Mouse (Mus musculus): ENCODE measurements around the gene Gm20388. TPM values are rescaled to one million over a fixed set of nuclear protein-coding genes. Genes with fewer than 3 reads are reported as not detected.
A peak's percentile ranks its signal among the peaks of the same experiment; 100 is the strongest.

Gene Gm20388
- total RNA-seq, 1 experiment = 27.0 TPM

DNA sequence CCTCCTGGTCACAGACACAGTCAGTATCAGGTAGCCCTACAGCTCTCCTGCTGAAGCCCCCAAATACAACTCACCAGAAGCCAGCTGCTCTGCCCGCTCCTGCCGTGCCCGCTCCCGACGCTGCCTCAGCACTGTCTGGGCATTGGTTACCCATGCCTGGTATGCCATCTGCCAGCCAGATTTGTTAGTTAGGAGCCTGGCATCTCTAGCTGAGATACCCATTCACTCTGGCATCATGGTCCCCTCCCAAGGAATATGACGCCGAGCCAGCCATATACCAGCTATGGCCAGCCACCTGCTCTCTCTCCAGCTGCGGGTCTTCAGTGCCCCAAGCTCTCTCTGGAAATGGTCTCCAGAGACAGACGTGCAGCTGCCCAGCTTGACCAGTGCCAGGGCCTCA lies 2577.7 kb downstream of the Gm20388 start:
- in situ Hi-C loops (cut with MboI; ENCODE audit: low sequenced_read_pairs in 2 of 2, unreplicated experiment in 2 of 2) = no loop called here

DNA sequence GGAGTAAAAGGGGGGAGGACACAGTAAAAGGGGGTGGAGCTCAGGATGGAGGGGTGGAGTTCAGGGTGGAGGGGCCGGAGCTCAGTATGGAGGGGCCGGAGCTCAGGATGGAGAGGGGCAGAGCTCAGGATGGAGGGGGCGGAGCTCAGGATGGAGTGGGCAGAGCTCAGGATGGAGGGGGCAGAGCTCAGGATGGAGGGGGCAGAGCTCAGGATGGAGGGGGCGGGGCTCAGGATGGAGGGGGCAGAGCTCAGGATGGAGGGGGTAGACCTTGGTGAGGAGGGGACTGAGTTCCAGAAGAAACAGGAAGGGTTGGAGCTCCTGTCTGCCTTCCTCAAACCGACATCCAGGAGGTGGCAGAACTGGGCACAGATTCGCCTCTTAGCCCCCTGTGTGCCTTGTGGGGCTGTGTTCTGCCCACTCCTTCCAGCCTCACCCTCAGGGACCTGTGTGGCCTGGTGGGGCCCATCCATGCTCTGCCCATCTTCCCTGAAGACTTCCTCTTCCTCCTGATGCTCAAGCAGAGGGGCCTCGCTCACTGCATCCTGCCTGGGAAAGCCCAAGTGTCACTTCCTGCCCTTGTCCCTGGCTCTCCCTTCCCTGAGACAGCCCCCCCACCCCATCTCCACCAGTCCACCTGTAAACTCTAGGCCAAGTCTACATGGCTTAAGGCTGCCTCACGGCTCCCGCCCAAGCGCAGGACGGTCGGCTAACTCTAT lies 2586.5 kb downstream of the Gm20388 start:
- Histone ChIP-seq H3K36me3 (ENCODE audit: control insufficient read depth, insufficient read depth, low read length, poor library complexity, severe bottlenecking) (peaks cover 76% of the 10 kb centered on the region), H3K4me1 (ENCODE audit: control insufficient read depth in 2 of 2, insufficient read depth in 2 of 2, low read length in 2 of 2, poor library complexity in 1 of 2) (peaks cover 2 to 8% of the 10 kb centered on the region in 2 experiments; a peak in 1 of 4 replicates), H3K9ac (ENCODE audit: insufficient read depth, low read depth, low read length, poor library complexity, severe bottlenecking) (no peak overlapping the region), H3K4me3 (ENCODE audit: insufficient read depth in 1 of 2, low read depth in 1 of 2, low read length in 2 of 2, poor library complexity in 1 of 2, severe bottlenecking in 1 of 2) (peak overlapping the region; percentile 1 to 31; a peak in 2 of 4 replicates), H3K9me3 (ENCODE audit: control insufficient read depth, insufficient read depth, low read depth, low read length) (no peaks in the 10 kb centered on the region), H3K27ac (ENCODE audit: insufficient read depth, low read depth, low read length, poor library complexity, severe bottlenecking) (no peak overlapping the region)
- in situ Hi-C loops (cut with MboI; ENCODE audit: low sequenced_read_pairs in 2 of 2, unreplicated experiment in 2 of 2) = no loop called here
- TF ChIP-seq ZC3H11A (IDR thresholded peaks at IDR 0.05; ENCODE audit: borderline replicate concordance, low read depth, low read length) = no peak
- TF ChIP-seq ZNF384 (IDR thresholded peaks at IDR 0.05; ENCODE audit: low read depth, low read length) = no peak
- TF ChIP-seq HCFC1 (IDR thresholded peaks at IDR 0.05; ENCODE audit: borderline replicate concordance, insufficient read depth, low read length) = no peak
- TF ChIP-seq MAFK (IDR thresholded peaks at IDR 0.05; ENCODE audit: insufficient read depth, low read depth, low read length) = no peak
- no peak for TF ChIP-seq CHD2 (IDR thresholded peaks at IDR 0.05; ENCODE audit: low read depth, low read length)
- DNase-seq (ENCODE audit: low read depth, low spot score) = no peak

More for the DNA sequence above, 2577.7 kb downstream of the Gm20388 start:
- TF ChIP-seq HCFC1 (IDR thresholded peaks at IDR 0.05; ENCODE audit: borderline replicate concordance, insufficient read depth, low read length) (no peak), ZNF384 (IDR thresholded peaks at IDR 0.05; ENCODE audit: low read depth, low read length) (no peak), ZC3H11A (IDR thresholded peaks at IDR 0.05; ENCODE audit: borderline replicate concordance, low read depth, low read length) (no peak), MAFK (IDR thresholded peaks at IDR 0.05; ENCODE audit: insufficient read depth, low read depth, low read length) (no peak), CHD2 (IDR thresholded peaks at IDR 0.05; ENCODE audit: low read depth, low read length) (no peak)
- Histone ChIP-seq H3K9ac (ENCODE audit: insufficient read depth, low read depth, low read length, poor library complexity, severe bottlenecking) (no peak overlapping the region), H3K9me3 (ENCODE audit: control insufficient read depth, insufficient read depth, low read depth, low read length) (no peaks in the 10 kb centered on the region), H3K4me3 (ENCODE audit: insufficient read depth in 1 of 2, low read depth in 1 of 2, low read length in 2 of 2, poor library complexity in 1 of 2, severe bottlenecking in 1 of 2) (no peak overlapping the region), H3K27ac (ENCODE audit: insufficient read depth, low read depth, low read length, poor library complexity, severe bottlenecking) (no peak overlapping the region), H3K36me3 (ENCODE audit: control insufficient read depth, insufficient read depth, low read length, poor library complexity, severe bottlenecking) (peaks cover 90% of the 10 kb centered on the region), H3K4me1 (ENCODE audit: control insufficient read depth in 2 of 2, insufficient read depth in 2 of 2, low read length in 2 of 2, poor library complexity in 1 of 2) (peaks cover 0 to 2% of the 10 kb centered on the region in 2 experiments; a peak in 1 of 4 replicates)
- DNase-seq (ENCODE audit: low read depth, low spot score) = no peak

DNA sequence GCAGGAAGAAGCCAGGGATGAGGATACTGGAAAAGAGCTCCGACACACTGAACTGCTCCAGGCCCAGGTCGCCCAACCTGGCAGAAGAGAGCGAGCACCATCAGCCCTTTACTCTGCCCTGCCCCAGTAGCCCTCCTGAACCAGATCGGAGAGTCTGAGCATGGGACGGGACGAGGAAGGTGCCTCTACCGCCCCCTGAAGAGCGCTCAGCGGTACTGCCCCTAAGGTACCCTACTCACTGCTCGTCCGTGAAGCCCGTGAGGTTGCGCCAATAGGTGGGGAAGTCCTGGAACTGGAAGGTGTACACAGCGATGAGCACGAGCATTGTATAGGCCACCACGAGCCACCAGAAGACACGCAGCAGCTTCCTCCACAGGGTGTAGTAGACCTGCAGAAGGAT lies 2587.3 kb downstream of the Gm20388 start:
- in situ Hi-C loops (cut with MboI; ENCODE audit: low sequenced_read_pairs in 2 of 2, unreplicated experiment in 2 of 2) = no loop called here
- Histone ChIP-seq H3K27ac (ENCODE audit: insufficient read depth, low read depth, low read length, poor library complexity, severe bottlenecking) (no peak overlapping the region; the same call in 1 of the 2 replicates), H3K4me3 (ENCODE audit: insufficient read depth in 1 of 2, low read depth in 1 of 2, low read length in 2 of 2, poor library complexity in 1 of 2, severe bottlenecking in 1 of 2) (peak overlapping the region in 1 of 2 experiments; percentile 1; a peak in 1 of 4 replicates), H3K4me1 (ENCODE audit: control insufficient read depth in 2 of 2, insufficient read depth in 2 of 2, low read length in 2 of 2, poor library complexity in 1 of 2) (peaks cover 2 to 8% of the 10 kb centered on the region in 2 experiments; a peak in 1 of 4 replicates), H3K9ac (ENCODE audit: insufficient read depth, low read depth, low read length, poor library complexity, severe bottlenecking) (no peak overlapping the region), H3K9me3 (ENCODE audit: control insufficient read depth, insufficient read depth, low read depth, low read length) (no peaks in the 10 kb centered on the region), H3K36me3 (ENCODE audit: control insufficient read depth, insufficient read depth, low read length, poor library complexity, severe bottlenecking) (peaks cover 71% of the 10 kb centered on the region)
- DNase-seq (ENCODE audit: low read depth, low spot score) = peak; percentile 58
- TF ChIP-seq ZC3H11A (IDR thresholded peaks at IDR 0.05; ENCODE audit: borderline replicate concordance, low read depth, low read length) = no peak
- no peak for TF ChIP-seq MAFK (IDR thresholded peaks at IDR 0.05; ENCODE audit: insufficient read depth, low read depth, low read length)
- TF ChIP-seq ZNF384 (IDR thresholded peaks at IDR 0.05; ENCODE audit: low read depth, low read length) = no peak
- TF ChIP-seq CHD2 (IDR thresholded peaks at IDR 0.05; ENCODE audit: low read depth, low read length) = no peak
- no peak for TF ChIP-seq HCFC1 (IDR thresholded peaks at IDR 0.05; ENCODE audit: borderline replicate concordance, insufficient read depth, low read length)

DNA sequence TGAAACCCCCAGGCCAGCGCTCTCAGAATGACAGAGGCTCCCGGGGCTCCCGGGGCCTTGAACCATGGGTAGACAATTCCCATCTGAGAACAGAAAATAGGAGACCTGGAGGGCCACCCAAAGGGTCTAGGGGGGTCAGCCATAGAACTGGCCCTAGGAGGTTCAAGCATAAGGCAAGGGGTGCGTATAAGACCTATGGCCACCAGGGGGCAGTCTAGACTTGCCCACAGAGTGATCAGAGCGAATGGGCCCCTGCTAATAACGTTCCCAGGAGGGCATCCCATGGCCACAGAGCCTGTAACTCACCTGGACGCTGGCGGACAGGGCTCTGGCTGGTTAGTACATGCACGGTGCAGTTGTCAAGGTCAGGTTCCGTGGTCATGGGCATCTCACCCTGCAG lies 2590.2 kb downstream of the Gm20388 start:
- H3K27ac ChIP-seq (ENCODE audit: insufficient read depth, low read depth, low read length, poor library complexity, severe bottlenecking) = no peak overlapping the region
- peak; percentile 63 for DNase-seq (ENCODE audit: low read depth, low spot score)
- no peak overlapping the region for H3K4me3 ChIP-seq (ENCODE audit: insufficient read depth in 1 of 2, low read depth in 1 of 2, low read length in 2 of 2, poor library complexity in 1 of 2, severe bottlenecking in 1 of 2)
- H3K9me3 ChIP-seq (ENCODE audit: control insufficient read depth, insufficient read depth, low read depth, low read length) = no peaks in the 10 kb centered on the region
- H3K36me3 ChIP-seq (ENCODE audit: control insufficient read depth, insufficient read depth, low read length, poor library complexity, severe bottlenecking) = peaks cover 57% of the 10 kb centered on the region
- no peak for TF ChIP-seq ZNF384 (IDR thresholded peaks at IDR 0.05; ENCODE audit: low read depth, low read length)
- peak; percentile 86; the same call in 1 of the 2 replicates for TF ChIP-seq ZC3H11A (IDR thresholded peaks at IDR 0.05; ENCODE audit: borderline replicate concordance, low read depth, low read length)
- TF ChIP-seq CHD2 (IDR thresholded peaks at IDR 0.05; ENCODE audit: low read depth, low read length) = no peak
- 0 out of 2 replicates have a peak, but pooled peaks have one; percentile 27 for TF ChIP-seq HCFC1 (IDR thresholded peaks at IDR 0.05; ENCODE audit: borderline replicate concordance, insufficient read depth, low read length)
- in situ Hi-C loops (cut with MboI; ENCODE audit: low sequenced_read_pairs in 2 of 2, unreplicated experiment in 2 of 2) = no loop called here
- no peak overlapping the region for H3K9ac ChIP-seq (ENCODE audit: insufficient read depth, low read depth, low read length, poor library complexity, severe bottlenecking)
- peaks cover 2 to 15% of the 10 kb centered on the region in 2 experiments; a peak in 1 of 4 replicates for H3K4me1 ChIP-seq (ENCODE audit: control insufficient read depth in 2 of 2, insufficient read depth in 2 of 2, low read length in 2 of 2, poor library complexity in 1 of 2)
